Mouse (Mus musculus) ES-Bruce4 (cell line): ENCODE measurements around the gene Gm42791. TPM values are rescaled to one million over a fixed set of nuclear protein-coding genes. Genes with fewer than 3 reads are reported as not detected.

Experiments
- H3K27ac ChIP-seq: 2 replicates; pipeline ENCODE4 v1.5.1; 2012; ENCODE audit warnings: low read length, inconsistent platforms; ENCODE audit not compliant: insufficient read depth
- H3K27me3 ChIP-seq: 2 replicates; pipeline ENCODE4 v1.6.1; 2012; ENCODE audit warnings: mild to moderate bottlenecking, low read length, inconsistent platforms; ENCODE audit not compliant: control insufficient read depth, poor library complexity, insufficient read depth, severe bottlenecking
- H3K36me3 ChIP-seq: 2 replicates; pipeline ENCODE4 v1.6.1; 2012; ENCODE audit warnings: inconsistent platforms, mild to moderate bottlenecking, low read length, moderate library complexity; ENCODE audit not compliant: control insufficient read depth, poor library complexity, insufficient read depth, severe bottlenecking
- H3K4me1 ChIP-seq: one replicate; pipeline ENCODE4 v1.8.1; 2011; ENCODE audit warnings: low read length; ENCODE audit not compliant: control insufficient read depth, insufficient read depth
- H3K4me3 ChIP-seq: 2 replicates; pipeline ENCODE4 v1.5.1; 2011; ENCODE audit warnings: low read depth, mild to moderate bottlenecking, low read length
- H3K9ac ChIP-seq: 2 replicates; pipeline ENCODE4 v1.6.1; 2012; ENCODE audit warnings: low read depth, mild to moderate bottlenecking, inconsistent platforms; ENCODE audit not compliant: poor library complexity, severe bottlenecking
- H3K9me3 ChIP-seq: replicated peaks from 2 replicates; pipeline ENCODE4 v1.6.1; 2012; ENCODE audit warnings: mild to moderate bottlenecking, low read length, inconsistent platforms; ENCODE audit not compliant: control insufficient read depth, poor library complexity, insufficient read depth, severe bottlenecking
- CTCF ChIP-seq: IDR thresholded peaks from one replicate; pipeline ENCODE4 v1.8.1; 2011; ENCODE audit warnings: low read depth, low read length
- EP300 ChIP-seq: IDR thresholded peaks from 2 replicates; pipeline ENCODE4 v1.6.1; 2011; ENCODE audit warnings: low read depth, low read length; ENCODE audit not compliant: insufficient read depth
- POLR2A ChIP-seq: IDR thresholded peaks from one replicate; pipeline ENCODE4 v1.8.1; 2011; ENCODE audit warnings: low read length; ENCODE audit not compliant: insufficient read depth
- polyA plus RNA-seq: library from polyadenylated mRNA; stranded (reverse); fragments of >200 nt; gene quantifications from 2 replicates; pipeline ENCODE4 v1.2.4, GENCODE M21; 2011; ENCODE audit warnings: low read depth; ENCODE audit not compliant: missing spikeins, insufficient read depth, insufficient read length

Gm42791 gene
- polyA plus RNA-seq, 1 experiment = 4.8 TPM

DNA sequence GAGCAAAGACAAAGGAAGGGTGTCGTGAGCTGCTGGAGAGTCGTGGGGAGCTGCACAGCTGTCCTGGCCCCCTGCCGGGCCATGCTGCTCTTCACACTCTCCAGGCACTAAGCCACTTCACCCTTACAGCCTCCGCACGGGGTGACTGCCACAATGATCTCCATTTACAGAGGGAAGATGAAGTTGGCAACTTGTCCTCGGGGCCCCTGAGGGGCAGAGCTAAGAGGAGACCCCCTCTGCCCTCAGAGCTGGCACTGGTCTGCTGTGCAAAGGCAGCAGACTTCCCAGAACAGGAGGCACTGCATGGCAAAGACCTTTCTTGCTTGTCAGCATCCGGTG lies 85.9 kb downstream of the Gm42791 start:
- no peaks in the 10 kb centered on the region for H3K36me3 ChIP-seq
- no peak overlapping the region for H3K4me3 ChIP-seq

DNA sequence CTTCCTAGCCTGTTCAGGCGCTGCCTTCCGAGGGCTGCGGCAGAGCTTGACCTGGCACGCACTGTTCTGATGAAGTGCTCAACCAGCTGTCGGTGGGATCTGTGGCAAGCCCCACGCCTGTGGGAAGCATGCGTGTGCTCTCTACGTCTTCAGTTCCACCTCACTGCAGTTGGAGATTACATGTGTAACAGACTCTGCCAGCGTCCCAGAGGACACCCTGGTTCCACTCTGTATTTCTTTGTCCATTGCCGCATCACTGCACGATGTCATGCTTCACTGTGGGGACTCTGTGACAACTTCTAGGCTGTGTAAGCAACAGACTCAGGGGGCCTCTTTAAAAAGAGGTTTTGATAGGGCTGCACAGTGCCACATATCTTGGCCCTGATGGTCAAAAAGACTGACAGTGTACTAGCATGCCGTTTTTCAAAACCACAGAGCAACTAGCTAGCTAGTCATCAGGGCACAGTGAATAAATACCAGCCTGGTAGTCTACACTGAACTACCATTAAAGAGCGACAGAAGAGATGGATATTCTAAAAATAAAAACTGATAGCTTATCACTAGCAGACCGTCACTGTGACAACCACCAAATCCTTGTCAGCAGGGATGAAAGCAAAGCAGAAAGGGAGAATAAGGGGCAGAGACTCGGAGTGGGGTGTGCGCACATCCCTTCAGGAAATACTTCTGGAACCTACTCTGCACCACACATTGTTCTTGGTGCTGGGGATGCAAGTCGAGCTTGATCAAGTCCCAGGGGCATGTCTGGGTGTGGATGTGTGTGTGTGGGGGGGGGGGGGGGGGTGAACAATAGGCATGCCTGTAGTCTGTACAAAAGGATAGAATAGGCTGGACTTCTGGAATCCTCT lies 86.5 kb downstream of the Gm42791 start:
- H3K9ac ChIP-seq = no peak overlapping the region
- H3K9me3 ChIP-seq = no peaks in the 10 kb centered on the region
- H3K4me3 ChIP-seq = no peak overlapping the region
- H3K27me3 ChIP-seq = no peaks in the 10 kb centered on the region
- TF ChIP-seq EP300 (no peak), POLR2A (no peak), CTCF (no peak)
- H3K27ac ChIP-seq = no peak overlapping the region
- no peaks in the 10 kb centered on the region for H3K36me3 ChIP-seq
- peaks cover 6% of the 10 kb centered on the region for H3K4me1 ChIP-seq

More for the DNA sequence above, 85.9 kb downstream of the Gm42791 start:
- Histone ChIP-seq H3K9me3 (no peaks in the 10 kb centered on the region), H3K27me3 (no peaks in the 10 kb centered on the region), H3K4me1 (peaks cover 6% of the 10 kb centered on the region), H3K27ac (no peak overlapping the region), H3K9ac (no peak overlapping the region)
- TF ChIP-seq EP300 (no peak), POLR2A (no peak), CTCF (no peak)

DNA sequence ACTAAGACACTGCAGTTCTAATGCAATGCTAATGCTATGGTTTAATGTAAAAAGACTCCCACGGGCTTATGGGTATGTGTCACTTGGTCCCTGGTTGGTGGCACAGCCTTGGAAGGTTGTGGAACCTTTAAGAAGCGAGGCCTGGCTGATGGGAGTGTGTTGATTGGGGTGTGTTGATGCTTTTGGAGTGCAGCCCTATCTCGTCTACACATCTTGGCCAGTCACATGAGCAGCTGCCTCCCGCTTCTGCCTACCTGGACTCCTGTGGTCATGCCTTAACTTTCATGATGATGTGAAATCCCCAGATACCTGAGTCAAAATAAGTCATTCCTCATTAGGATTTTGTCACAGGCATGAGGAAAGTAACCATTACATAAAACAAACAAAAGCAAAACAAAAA lies 88.6 kb downstream of the Gm42791 start:
- TF ChIP-seq CTCF (no peak), POLR2A (no peak), EP300 (no peak)
- Histone ChIP-seq H3K27me3 (no peaks in the 10 kb centered on the region), H3K4me3 (no peak overlapping the region), H3K9ac (no peak overlapping the region), H3K9me3 (no peaks in the 10 kb centered on the region), H3K27ac (no peak overlapping the region), H3K4me1 (peaks cover 6% of the 10 kb centered on the region), H3K36me3 (no peaks in the 10 kb centered on the region)

DNA sequence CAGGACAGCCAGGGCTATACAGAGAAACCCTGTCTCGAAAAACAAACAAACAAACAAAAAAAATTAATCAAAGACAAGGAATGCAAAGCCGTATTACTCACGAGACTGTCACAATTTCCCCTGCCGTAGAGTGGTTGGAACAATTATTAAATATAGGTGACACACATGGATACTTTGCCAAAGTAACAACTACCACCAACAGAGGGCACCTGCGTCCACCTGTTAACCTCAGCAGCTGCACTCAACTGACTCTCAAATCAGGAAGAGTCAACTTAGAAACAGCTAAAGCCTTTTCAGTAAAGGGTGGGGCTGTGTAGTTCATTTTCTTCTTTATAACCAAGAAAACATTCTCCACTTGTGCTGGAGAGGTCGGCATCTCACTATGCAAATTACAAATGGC lies 90.1 kb downstream of the Gm42791 start:
- Histone ChIP-seq H3K4me1 (peaks cover 6% of the 10 kb centered on the region), H3K27ac (no peak overlapping the region), H3K9ac (no peak overlapping the region), H3K27me3 (no peaks in the 10 kb centered on the region), H3K9me3 (no peaks in the 10 kb centered on the region), H3K36me3 (no peaks in the 10 kb centered on the region), H3K4me3 (no peak overlapping the region)
- TF ChIP-seq CTCF (peak; percentile 18), EP300 (no peak)

DNA sequence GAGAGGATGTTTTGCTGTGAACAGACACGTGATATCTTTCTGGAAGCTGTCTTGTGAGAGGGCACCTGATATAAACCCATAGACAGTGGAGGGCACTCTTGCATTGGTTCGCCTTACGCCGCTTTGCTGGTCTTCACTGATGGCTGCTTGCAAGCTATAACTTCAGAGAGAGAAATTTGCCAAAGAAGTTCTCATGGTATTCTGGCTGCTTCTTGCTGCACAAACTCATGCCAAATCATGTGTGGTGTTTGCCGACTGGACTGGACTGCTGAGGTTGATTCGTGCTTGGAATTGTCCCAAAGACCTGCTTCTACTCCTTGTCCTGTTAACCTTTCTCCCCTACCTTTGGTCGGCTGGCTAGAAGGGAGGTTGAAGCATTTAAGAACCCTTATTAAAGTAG lies 95.6 kb downstream of the Gm42791 start:
- no peaks in the 10 kb centered on the region for H3K9me3 ChIP-seq
- no peak overlapping the region for H3K9ac ChIP-seq
- no peaks in the 10 kb centered on the region for H3K27me3 ChIP-seq
- no peak overlapping the region for H3K27ac ChIP-seq
- no peak for TF ChIP-seq EP300
- no peak for TF ChIP-seq CTCF
- H3K4me3 ChIP-seq = no peak overlapping the region
- H3K36me3 ChIP-seq = no peaks in the 10 kb centered on the region
- H3K4me1 ChIP-seq = no peaks in the 10 kb centered on the region

DNA sequence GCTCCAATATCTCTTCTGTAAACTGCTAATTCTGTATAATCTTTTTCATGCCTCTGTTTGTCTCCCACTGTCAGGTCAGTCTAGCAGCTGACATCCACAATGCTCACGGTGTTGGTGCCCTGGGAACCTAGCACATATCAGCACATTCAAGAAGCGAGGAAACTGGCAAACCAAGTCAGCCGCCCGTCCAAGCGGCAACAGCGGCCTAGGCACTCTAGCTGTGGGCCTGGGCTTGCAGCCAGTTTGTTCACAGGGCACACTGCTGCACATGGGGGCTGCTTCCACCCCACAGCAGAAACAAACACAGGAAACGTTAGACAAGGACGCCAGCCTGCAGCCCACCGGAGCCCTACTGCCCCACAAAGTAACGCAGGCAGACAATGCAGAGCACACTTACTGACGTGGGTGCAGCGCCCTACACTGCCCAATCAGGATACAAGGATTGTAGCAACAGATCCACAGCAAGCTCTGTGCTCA lies 97.0 kb downstream of the Gm42791 start:
- H3K4me3 ChIP-seq = no peak overlapping the region
- no peak for TF ChIP-seq EP300
- no peak for TF ChIP-seq POLR2A
- no peak for TF ChIP-seq CTCF
- no peaks in the 10 kb centered on the region for H3K9me3 ChIP-seq
- H3K27ac ChIP-seq = no peak overlapping the region
- no peak overlapping the region for H3K9ac ChIP-seq
- no peaks in the 10 kb centered on the region for H3K27me3 ChIP-seq
- no peaks in the 10 kb centered on the region for H3K36me3 ChIP-seq
- no peaks in the 10 kb centered on the region for H3K4me1 ChIP-seq
